Mouse (Mus musculus) spleen, adult 10 weeks (tissue): Measurements from ENCODE around the gene Pipox. TPM values are rescaled to one million over a fixed set of nuclear protein-coding genes. Genes with fewer than 3 reads are reported as not detected.

Experiments
- polyA plus RNA-seq: library from polyadenylated mRNA; stranded (reverse); fragments of 350-450 nt; fragmentation: Illumina TruSeq; extraction: RNeasy Lipid Tissue Mini Kit (QIAGEN cat#74804); gene quantifications from one replicate; pipeline ENCODE4 v1.2.3, GENCODE M21; 2015; ENCODE audit warnings: low replicate concordance; ENCODE audit not compliant: insufficient read depth

Gene Pipox
- 2.0 TPM for polyA plus RNA-seq

GRCm38 (mm10) chr11:77893787-77894718, at the start of gene Pipox:
Pipox (minus strand) TSS chr11:77894096.

GRCm38 (mm10) chr11:77930751-77931540, 37.0 kb upstream of the Pipox start, which contains the start of gene Sez6:
Sez6 (plus strand) TSS chr11:77930800.

Other genes starting within 250 kb of the Pipox start
- 80.8 TPM for gene Nufip2, start 207.9 kb downstream of the Pipox start, polyA plus RNA-seq
- not detected for gene Cryba1, start 168.8 kb downstream of the Pipox start, polyA plus RNA-seq
- 16.4 TPM for gene Myo18a, start 130.8 kb downstream of the Pipox start, polyA plus RNA-seq
- not detected for gene Gm10277, start 106.3 kb downstream of the Pipox start, polyA plus RNA-seq
- gene Sez6, start 36.7 kb upstream of the Pipox start, polyA plus RNA-seq = not detected
- gene Phf12, start 88.7 kb upstream of the Pipox start, polyA plus RNA-seq = 69.1 TPM
- 2.9 TPM for gene Dhrs13, start 138.2 kb upstream of the Pipox start, polyA plus RNA-seq
- gene Flot2, start 143.8 kb upstream of the Pipox start, polyA plus RNA-seq = 16.3 TPM
- gene Eral1, start 186.3 kb upstream of the Pipox start, polyA plus RNA-seq = 17.6 TPM
- 7.8 TPM for gene Fam222b, start 200.6 kb upstream of the Pipox start, polyA plus RNA-seq